Mouse (Mus musculus) induced T-regulatory cell, adult 2 months (primary cell): Measurements from ENCODE around the gene Olfr748.
"Not testable (repeated sequence)": the region's sequence is repeated elsewhere in the genome, so short reads cannot be mapped to it uniquely, and the experiment has no call there.

Experiments used
- DNase-seq: peaks from one replicate; pipeline ENCODE4 v3.0.0-alpha.2; 2012; ENCODE audit warnings: low read depth

Olfr748 gene

DNA sequence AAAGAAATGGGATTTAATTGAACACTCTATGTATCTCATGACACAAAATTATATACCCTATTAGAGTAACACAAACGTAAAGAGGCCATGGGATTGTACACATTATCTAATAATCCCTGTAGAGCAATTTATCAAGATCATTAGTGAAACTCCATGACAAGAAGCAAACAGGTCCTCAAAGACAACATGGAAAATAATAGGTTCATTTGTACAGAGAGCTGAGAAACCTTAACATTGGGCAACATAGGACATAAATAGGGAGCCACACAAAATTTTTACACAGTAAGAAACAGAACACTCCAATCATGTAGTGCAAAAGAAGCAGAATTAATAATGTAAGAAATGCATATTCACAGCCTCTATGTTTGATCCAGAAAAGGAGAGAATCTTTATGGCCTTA is at the start of gene Olfr748:
Gene Olfr748 (plus strand): TSS at position 301 of the 400 bp plus-strand sequence.
- no peak for DNase-seq

DNA sequence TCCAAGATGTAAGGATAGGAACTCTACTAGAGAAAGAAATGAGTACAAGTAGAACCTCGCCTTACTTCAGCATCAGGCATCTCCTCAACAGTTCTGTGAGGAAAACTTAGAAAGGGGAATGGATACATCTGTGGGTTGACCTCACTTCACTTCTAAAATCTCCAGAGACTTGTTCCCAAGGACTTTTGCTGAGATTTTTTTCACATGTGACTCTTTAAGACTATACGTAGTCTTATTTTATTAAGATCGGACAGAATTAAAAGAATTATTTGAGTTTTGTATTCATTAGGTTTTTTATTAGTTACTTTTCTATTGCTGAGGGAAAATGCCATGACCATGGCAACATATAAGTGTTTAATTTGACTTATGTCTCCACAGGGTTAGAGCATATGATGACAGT is 14.1 kb upstream of the Olfr748 start, which contains the start of gene Olfr747:
Gene Olfr747 (minus strand): TSS at position 101 of the 400 bp plus-strand sequence.
- DNase-seq: no peak

DNA sequence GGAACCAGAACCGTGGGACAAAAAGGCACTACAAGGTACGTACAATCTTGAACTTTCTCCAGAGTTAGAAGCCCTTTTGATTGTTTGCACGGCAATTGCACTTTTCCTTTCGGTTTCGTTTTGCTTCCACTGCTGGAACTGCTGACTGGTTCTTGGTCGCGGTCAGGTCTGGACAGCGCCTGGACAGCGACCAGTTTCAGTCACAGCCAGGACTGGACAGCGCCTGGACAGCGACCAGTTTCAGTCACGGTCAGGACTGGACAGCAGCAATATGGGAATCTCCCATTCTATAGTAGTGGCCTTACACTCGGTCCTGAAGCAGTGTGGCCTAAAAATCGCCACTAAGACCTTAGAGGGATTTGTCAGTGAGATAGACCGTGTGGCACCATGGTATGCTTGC is 12.7 kb downstream of the Olfr748 start:
- not testable (repeated sequence) for DNase-seq

DNA sequence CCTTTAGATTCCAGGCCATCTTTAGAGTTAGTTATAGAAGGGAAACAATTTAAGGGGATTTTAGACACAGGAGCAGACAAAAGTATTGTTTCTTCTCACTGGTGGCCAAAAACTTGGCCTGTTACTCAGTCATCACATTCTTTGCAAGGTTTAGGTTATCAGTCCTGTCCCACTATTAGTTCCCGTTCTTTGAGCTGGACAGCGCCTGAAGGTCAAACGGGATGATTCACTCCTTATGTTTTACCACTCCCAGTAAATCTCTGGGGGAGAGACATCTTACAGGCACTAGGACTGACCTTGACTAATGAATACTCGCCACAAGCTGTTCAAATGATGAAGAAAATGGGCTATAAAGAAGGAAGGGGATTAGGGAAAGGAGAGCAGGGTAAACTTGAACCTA is 15.2 kb downstream of the Olfr748 start:
- DNase-seq: not testable (repeated sequence)

DNA sequence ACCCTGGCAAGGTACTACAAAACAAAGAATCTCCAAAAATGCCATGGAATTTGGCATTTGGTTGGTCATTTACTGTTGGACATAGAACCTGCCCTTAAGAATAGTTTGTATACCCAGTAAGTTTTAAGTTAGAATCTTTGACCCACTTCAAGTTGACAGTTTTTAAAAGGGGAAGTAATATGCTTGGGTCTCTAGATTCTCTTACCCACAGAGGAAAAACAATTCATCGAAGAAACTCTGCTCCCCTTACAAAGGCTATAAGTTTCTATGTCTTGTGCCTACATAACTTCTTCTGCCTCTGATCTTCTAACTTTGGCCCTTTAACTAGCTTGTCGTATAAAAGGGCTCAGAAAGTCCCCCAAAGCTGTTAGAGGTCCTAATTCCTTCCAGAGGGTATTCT is 33.2 kb downstream of the Olfr748 start:
- no peak for DNase-seq

DNA sequence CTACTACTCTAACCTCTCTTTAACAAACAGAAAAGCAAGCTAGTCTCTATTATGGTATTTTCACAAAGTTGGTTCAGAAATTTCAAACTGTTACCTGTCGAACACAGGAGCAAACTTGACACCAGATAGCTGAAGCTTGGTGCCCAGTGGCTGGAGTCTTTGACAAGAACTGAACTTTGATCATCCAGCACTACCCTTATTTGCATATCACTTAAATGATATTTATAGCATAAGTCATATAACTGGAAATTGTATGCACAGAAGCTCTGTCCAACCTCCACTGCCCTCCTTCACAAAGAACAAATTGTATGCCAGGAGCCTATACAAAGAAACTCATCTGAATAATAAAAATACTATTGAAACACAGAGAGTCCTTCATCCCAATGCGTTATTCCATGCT is 34.4 kb downstream of the Olfr748 start:
- no peak for DNase-seq

DNA sequence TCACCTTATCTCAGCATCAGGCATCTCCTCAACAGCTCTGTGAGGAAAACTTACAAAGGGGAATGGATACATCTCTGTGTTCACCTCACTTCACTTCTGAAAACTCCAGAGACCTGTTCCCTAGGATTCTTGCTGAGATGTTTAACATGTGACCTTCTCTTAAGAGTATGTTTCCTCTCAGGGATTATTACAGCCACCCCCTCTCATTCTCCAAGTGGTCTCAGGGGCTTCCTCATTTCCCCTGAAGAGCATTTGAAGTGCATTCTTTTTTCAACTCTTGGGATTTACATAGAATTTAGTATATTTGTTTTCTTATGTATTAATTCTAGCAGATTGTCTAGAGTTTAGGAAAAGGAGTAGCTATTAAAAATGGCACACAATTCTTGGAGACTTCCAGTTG is 37.8 kb downstream of the Olfr748 start, which contains the start of gene Olfr749:
Gene Olfr749 (minus strand): TSS at position 101 of the 400 bp plus-strand sequence.
- no peak for DNase-seq

DNA sequence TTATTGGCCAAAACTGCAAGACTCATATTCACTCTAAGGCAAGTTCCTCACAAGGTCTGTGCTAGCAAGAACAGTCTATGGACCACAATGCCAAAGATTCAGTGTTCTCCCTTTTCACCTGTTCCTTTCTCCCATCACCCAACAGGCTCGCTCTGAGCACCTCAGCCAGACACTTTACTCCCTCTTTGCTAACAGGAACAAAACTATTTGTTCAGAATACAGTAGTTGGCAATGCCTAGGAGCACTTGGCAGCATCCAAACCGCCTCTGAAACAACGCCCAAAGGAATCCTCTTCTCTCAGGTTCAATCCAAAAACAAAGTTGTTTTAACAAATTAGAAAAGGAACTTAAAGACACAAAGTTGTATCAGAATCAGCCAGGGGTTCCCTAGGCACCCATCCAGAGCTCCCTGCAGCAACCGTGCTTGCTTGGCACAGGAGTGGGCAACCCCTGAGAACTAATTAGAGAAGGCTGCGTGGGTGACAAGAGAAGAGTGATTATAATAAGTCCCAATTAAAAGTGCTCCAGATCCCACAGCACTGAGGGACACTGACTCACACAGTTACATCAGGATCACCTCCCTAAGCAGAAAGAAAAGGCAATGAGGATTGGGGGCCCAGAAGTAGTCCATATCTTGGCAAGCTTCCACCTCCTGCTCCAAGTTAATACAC is 51.4 kb downstream of the Olfr748 start:
- no peak for DNase-seq
